Mouse (Mus musculus): Measurements from ENCODE around the gene Epha3. TPM values are rescaled to one million over a fixed set of nuclear protein-coding genes. Genes with fewer than 3 reads are reported as not detected.

Gene Epha3
- polyA plus RNA-seq, 1 experiment from 2014 or later = 86.8 TPM

DNA sequence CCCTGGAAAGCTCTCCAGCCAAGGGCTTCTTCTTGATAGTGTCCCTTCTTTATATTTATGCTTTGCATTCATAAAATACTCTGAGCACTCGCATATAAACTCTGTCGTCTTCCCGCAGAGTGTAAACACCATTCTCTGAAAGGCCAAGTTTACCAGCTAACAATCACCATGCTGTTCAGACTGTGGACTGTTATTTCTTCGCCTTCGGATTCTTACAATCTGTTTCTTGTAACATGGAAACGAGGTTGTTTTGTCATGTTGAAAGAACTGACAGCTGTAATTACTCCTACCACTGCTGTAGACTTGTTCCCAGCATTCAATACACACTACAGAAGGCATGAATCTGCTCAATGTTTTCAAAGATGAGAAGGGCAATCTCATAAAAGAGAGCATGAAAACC lies 46.4 kb downstream of the Epha3 start:
- Histone ChIP-seq H3K4me3 (replicated peaks) (no peak overlapping the region), H3K4me2 (peak overlapping the region; percentile 3; the same call in 1 of the 2 replicates), H3K9ac (no peak overlapping the region), H3K4me1 (peaks cover 15% of the 10 kb centered on the region), H3K27ac (peak overlapping the region; percentile 69), H3K36me3 (replicated peaks) (no peaks in the 10 kb centered on the region), H3K27me3 (no peaks in the 10 kb centered on the region), H3K9me3 (no peaks in the 10 kb centered on the region)
- WGBS = 21% methylated on average over 6 of the region's 6 CpGs
- peak; percentile 65; the same call in 1 of the 2 replicates for ATAC-seq (ENCODE audit: low FRiP score)

DNA sequence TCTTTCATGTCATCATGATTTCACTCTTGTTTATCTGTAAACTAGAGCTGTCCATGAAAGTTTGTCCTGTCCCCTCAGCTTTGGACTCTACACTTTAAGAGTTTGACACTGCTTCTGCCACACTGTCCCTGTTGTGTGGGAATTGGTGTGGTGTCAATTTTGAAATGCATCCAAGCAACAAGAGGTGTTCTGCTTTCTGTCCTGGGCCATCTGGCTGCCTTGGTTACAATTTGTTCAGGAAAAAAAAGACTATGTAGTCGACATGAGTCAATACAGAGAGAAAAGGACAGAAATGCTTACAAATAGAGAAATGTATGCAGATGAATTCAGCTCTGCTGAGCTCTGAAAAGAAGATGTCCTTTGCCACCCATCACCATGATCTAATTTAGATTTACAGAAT lies 47.3 kb downstream of the Epha3 start:
- no peak overlapping the region for H3K4me3 ChIP-seq (replicated peaks)
- no peaks in the 10 kb centered on the region for H3K36me3 ChIP-seq (replicated peaks)
- WGBS = 27% methylated on average over 1 of the region's 1 CpGs
- peaks cover 12% of the 10 kb centered on the region for H3K4me1 ChIP-seq
- no peak for ATAC-seq (ENCODE audit: low FRiP score)
- H3K27me3 ChIP-seq = no peaks in the 10 kb centered on the region
- no peaks in the 10 kb centered on the region for H3K9me3 ChIP-seq
- no peak overlapping the region for H3K9ac ChIP-seq
- no peak overlapping the region for H3K4me2 ChIP-seq
- H3K27ac ChIP-seq = peak overlapping the region; percentile 63; the same call in 1 of the 2 replicates

DNA sequence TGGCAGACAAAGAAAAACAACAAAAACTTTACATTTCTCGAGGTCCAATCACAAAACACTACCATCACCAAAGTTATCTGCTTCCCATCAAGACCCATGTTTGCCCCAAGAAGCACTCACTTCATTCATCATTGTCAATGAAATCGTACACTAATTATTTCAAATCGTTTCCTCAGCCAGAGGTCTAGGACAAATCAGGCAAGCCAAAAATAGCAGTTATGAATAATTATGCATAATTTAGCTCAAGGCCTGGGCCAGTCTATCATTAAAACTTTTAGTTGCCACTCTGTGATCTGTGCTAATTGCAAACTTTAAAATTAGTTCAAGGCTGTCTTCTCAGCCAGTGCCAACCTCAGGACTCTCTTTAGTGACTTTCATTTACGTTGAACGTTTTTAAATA lies 54.1 kb downstream of the Epha3 start:
- Histone ChIP-seq H3K9ac (no peak overlapping the region), H3K4me1 (peaks cover 15% of the 10 kb centered on the region), H3K36me3 (replicated peaks) (no peaks in the 10 kb centered on the region), H3K27ac (no peak overlapping the region), H3K4me2 (no peak overlapping the region), H3K9me3 (no peaks in the 10 kb centered on the region), H3K4me3 (replicated peaks) (no peak overlapping the region), H3K27me3 (no peaks in the 10 kb centered on the region)
- no peak for ATAC-seq (ENCODE audit: low FRiP score)
- WGBS = 41% methylated on average over 5 of the region's 5 CpGs

DNA sequence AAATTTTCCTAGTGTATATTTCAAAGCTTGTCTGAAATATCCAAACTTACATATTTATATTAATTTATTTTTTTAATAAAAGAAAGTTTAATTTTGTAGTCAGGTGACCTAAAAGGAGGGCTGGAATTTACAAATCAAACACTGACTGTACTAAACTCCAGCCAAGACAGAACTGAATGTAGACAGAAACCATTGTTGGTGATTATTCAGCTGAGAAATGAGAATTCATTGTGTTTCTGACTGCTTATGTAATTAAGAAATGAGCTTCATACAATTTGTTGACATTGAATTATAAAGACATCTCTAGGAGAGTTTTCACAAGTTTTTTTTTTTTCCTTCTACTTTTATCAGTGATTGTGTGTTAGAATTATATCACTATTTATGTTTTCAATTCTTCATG lies 55.0 kb downstream of the Epha3 start:
- Histone ChIP-seq H3K9ac (no peak overlapping the region), H3K36me3 (replicated peaks) (no peaks in the 10 kb centered on the region), H3K27ac (no peak overlapping the region), H3K4me3 (replicated peaks) (no peak overlapping the region), H3K4me2 (no peak overlapping the region), H3K9me3 (no peaks in the 10 kb centered on the region), H3K27me3 (no peaks in the 10 kb centered on the region), H3K4me1 (peaks cover 15% of the 10 kb centered on the region)
- ATAC-seq (ENCODE audit: low FRiP score) = no peak

DNA sequence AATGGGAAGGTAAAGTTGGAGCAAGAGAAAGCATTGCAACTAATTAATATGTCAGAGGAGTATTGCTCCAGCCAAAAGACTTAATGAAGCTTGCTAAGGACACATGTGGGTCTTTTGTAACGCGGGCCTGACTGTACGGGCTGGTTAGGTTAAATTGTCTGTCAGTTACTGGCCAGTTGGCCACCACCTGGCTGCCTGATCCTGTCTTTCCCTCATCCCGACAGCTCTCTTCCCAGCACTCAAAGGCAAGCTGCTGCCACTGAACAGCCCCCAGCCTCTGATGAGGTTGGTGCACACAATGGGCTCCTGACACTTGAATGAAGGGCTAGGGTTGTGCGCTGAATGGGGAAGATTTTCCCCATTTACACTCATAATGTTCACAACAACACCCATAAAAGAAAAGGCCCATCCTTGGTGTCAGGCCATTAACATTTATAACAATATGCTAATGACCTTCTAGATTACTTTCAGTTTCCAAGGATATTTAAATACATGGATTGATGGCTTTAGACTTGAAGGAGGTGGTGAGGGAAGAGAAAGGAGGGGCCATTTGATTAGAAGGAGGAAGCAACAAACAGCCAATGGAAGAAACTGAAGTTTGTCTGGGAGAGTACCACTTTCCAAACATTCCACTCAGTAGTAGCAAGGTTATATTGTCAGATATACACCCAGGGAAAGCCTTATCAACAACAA lies 57.4 kb downstream of the Epha3 start:
- WGBS = 16% methylated on average over 5 of the region's 5 CpGs
- Histone ChIP-seq H3K4me2 (0 out of 2 replicates have a peak overlapping the region, but pooled peaks have one; percentile 13), H3K4me3 (replicated peaks) (no peak overlapping the region), H3K27me3 (no peaks in the 10 kb centered on the region), H3K36me3 (replicated peaks) (no peaks in the 10 kb centered on the region), H3K4me1 (peaks cover 15% of the 10 kb centered on the region), H3K27ac (peak overlapping the region; percentile 75), H3K9ac (0 out of 2 replicates have a peak overlapping the region, but pooled peaks have one; percentile 21), H3K9me3 (no peaks in the 10 kb centered on the region)
- ATAC-seq (ENCODE audit: low FRiP score) = peak; percentile 97

DNA sequence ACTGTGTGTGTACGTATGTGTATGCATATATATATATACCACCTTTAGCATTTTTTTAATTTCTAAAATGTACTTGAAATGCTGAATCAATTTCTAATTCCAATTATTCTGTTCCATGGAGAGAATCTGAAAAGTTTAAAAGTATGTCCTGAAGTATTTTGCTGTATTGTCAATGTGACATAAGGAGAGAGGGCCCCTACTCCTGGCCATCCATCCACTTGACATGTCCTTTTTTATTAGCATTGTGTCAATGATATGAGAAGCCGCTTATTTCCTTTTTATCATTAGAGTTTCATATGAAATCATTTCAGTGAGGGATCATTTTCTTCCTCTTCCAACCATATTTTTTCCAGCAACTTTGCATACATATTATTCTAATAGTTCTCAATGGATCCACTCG lies 58.0 kb downstream of the Epha3 start:
- H3K27ac ChIP-seq = peak overlapping the region; percentile 75
- ATAC-seq (ENCODE audit: low FRiP score) = peak; percentile 7; the same call in 1 of the 2 replicates

DNA sequence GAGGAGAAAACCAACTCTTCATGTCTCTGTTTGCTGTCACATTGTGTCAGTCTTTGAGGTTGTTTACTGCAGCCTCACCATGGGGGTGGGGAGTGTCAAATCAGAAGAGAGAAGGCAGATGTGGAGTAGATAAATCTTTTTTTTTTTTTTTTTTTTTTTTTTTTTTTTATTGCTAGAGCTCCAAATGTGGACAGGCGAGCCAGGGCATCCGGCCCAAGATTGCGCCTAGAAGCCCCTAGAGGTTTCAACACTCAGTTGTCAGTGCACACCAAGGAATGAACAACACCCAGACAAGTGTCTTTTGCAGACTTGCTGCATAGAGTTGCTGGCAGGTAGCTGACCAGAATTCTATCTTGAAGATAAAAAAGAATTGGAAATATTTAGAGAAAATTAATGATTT lies 62.5 kb downstream of the Epha3 start:
- Histone ChIP-seq H3K36me3 (replicated peaks) (no peaks in the 10 kb centered on the region), H3K27me3 (no peaks in the 10 kb centered on the region), H3K4me2 (no peak overlapping the region), H3K27ac (no peak overlapping the region), H3K9me3 (no peaks in the 10 kb centered on the region), H3K4me3 (replicated peaks) (no peak overlapping the region), H3K9ac (no peak overlapping the region), H3K4me1 (peaks cover 5% of the 10 kb centered on the region)
- no peak for ATAC-seq (ENCODE audit: low FRiP score)
- WGBS = 82% methylated on average over 3 of the region's 3 CpGs

More for the DNA sequence above, 58.0 kb downstream of the Epha3 start:
- Histone ChIP-seq H3K9me3 (no peaks in the 10 kb centered on the region), H3K4me3 (replicated peaks) (no peak overlapping the region), H3K9ac (no peak overlapping the region), H3K4me1 (peaks cover 15% of the 10 kb centered on the region), H3K4me2 (0 out of 2 replicates have a peak overlapping the region, but pooled peaks have one; percentile 13), H3K36me3 (replicated peaks) (no peaks in the 10 kb centered on the region), H3K27me3 (no peaks in the 10 kb centered on the region)
- WGBS = 38% methylated on average over 3 of the region's 3 CpGs

DNA sequence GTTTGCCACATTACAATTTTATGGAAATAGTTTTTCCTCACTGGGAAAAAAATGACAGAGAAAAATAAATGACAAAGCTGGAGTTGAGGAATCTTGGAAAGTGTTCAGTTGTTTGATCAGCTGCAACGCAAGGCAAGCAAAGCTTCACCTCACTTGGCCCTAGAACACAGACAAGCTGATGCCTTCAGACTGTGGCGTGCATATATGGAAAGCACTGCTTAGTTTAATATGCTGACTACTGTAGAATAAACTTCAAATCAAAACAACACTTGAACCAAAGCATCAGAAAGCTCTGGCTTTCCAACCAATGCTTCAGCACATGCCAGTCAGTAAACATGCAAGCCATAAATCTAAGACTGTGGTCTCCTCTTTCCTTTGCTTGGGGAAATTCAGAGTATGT lies 65.6 kb downstream of the Epha3 start:
- no peak for ATAC-seq (ENCODE audit: low FRiP score)
- Histone ChIP-seq H3K4me2 (no peak overlapping the region), H3K4me3 (replicated peaks) (no peak overlapping the region), H3K36me3 (replicated peaks) (no peaks in the 10 kb centered on the region), H3K27me3 (no peaks in the 10 kb centered on the region), H3K9me3 (no peaks in the 10 kb centered on the region), H3K9ac (no peak overlapping the region), H3K4me1 (no peaks in the 10 kb centered on the region; the same call in 1 of the 2 replicates), H3K27ac (no peak overlapping the region)
- WGBS = 85% methylated on average over 2 of the region's 2 CpGs

DNA sequence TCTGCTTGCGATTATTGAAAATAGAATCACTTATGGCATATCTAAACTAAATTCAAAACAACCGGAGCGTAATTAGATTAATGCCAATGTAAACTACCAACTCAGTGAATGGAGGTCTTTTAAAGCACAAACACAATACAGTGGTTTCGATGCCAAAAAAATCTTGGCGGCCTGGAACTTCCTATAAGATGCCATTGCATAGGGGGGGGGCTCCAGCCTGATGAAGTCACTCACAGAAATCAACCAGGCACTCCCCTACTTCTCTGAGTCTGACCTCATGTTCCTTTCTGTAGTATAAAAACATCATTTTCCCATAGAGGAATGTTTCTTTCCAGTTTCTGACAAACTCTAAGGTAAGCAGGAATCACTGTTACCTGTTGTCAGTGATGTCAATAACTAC lies 69.7 kb downstream of the Epha3 start:
- Histone ChIP-seq H3K4me3 (replicated peaks) (no peak overlapping the region), H3K9ac (no peak overlapping the region), H3K9me3 (no peaks in the 10 kb centered on the region), H3K27ac (no peak overlapping the region), H3K36me3 (replicated peaks) (no peaks in the 10 kb centered on the region), H3K4me2 (no peak overlapping the region), H3K27me3 (no peaks in the 10 kb centered on the region), H3K4me1 (peaks cover 3% of the 10 kb centered on the region; the same call in 1 of the 2 replicates)
- 81% methylated on average over 5 of the region's 5 CpGs for WGBS
- no peak for ATAC-seq (ENCODE audit: low FRiP score)

DNA sequence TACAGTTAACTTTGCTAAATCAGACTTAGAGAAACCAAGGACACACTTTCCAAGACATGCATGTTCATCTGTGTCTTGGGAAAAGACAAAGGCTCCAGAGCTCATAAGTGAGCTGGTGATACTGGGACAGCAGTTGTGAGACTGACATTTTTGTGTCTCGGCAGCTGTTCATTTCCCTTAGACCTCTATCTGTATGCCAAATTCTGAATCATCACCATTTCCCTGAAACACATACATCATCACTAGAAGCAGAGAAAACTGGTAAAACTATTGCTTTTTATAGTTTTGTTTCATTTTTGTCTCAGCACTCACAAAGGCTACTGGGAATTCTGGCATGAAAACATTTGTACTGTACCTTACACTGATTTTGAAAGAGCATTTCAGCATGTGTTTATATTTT lies 70.2 kb downstream of the Epha3 start:
- 89% methylated on average over 1 of the region's 1 CpGs for WGBS
- ATAC-seq (ENCODE audit: low FRiP score) = no peak
- Histone ChIP-seq H3K27ac (no peak overlapping the region), H3K9me3 (no peaks in the 10 kb centered on the region), H3K4me3 (replicated peaks) (no peak overlapping the region), H3K4me2 (no peak overlapping the region), H3K27me3 (no peaks in the 10 kb centered on the region), H3K36me3 (replicated peaks) (no peaks in the 10 kb centered on the region), H3K4me1 (0 out of 2 replicates have a peak, but pooled peaks cover 3% of the 10 kb centered on the region), H3K9ac (no peak overlapping the region)

DNA sequence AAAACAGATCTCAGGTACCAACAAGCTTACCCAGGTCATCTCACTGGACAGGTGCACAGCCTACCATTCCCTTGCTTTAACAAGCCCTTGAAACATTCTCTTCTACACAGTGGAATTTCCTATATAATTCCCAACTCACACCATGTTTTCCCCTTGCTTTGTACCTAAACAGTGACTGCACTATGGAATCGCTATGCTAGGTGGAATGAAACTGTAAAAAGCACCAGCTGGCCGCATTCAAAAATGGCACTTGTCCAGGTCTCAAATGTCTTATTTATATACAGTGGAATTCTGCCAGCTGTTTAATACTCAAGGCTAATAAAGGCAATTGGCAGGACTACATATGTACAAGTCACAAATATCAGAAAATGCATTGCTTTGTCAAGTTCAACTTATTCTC lies 71.9 kb downstream of the Epha3 start:
- WGBS = 78% methylated on average over 2 of the region's 2 CpGs
- Histone ChIP-seq H3K9ac (no peak overlapping the region), H3K36me3 (replicated peaks) (no peaks in the 10 kb centered on the region), H3K4me1 (0 out of 2 replicates have a peak, but pooled peaks cover 3% of the 10 kb centered on the region), H3K9me3 (no peaks in the 10 kb centered on the region), H3K4me3 (replicated peaks) (no peak overlapping the region), H3K27ac (no peak overlapping the region), H3K27me3 (no peaks in the 10 kb centered on the region), H3K4me2 (no peak overlapping the region)
- ATAC-seq (ENCODE audit: low FRiP score) = no peak

DNA sequence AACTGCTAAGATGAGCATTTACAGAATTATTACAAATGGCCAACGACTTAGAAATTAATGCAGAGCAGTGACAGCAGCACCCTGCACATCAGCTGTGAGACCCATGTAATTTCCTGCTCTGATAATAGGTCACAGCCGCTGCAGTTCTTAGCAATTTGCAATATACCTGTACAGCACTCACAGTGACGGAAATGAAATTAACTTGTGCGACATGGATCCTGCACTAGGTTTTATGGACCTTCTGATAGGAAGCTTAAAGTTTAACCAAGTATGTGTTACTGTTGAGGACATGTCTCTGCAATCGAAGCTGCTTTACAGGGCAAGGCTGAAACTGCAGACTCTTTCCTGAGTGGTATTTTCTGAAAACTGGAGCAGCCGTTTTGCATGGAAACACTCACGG lies 80.4 kb downstream of the Epha3 start:
- Histone ChIP-seq H3K27me3 (no peaks in the 10 kb centered on the region), H3K36me3 (replicated peaks) (no peaks in the 10 kb centered on the region), H3K9ac (no peak overlapping the region), H3K4me2 (no peak overlapping the region), H3K4me1 (no peaks in the 10 kb centered on the region), H3K9me3 (no peaks in the 10 kb centered on the region), H3K27ac (no peak overlapping the region), H3K4me3 (replicated peaks) (no peak overlapping the region)
- ATAC-seq (ENCODE audit: low FRiP score) = no peak
- WGBS = 83% methylated on average over 7 of the region's 7 CpGs

DNA sequence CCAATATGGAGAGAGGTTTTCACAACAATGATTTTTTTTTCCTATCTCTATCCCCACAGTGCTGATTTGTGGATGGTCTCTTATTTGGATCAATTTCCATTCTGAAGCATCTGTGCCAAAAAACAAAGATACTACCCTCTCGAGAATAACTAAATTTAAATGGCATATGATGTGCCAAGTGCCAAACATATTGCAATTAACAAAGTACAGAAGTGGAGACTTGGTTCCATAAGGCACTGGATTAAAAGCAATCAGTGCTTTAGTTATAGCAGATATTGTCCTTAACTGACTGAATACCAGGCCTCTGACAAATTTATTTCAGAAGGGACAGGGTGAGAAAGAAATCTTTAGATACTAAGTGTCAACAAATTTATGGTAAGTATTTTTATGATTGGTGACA lies 81.9 kb downstream of the Epha3 start:
- Histone ChIP-seq H3K27ac (no peak overlapping the region), H3K27me3 (no peaks in the 10 kb centered on the region), H3K9me3 (no peaks in the 10 kb centered on the region), H3K4me2 (no peak overlapping the region), H3K4me3 (replicated peaks) (no peak overlapping the region), H3K36me3 (replicated peaks) (no peaks in the 10 kb centered on the region), H3K4me1 (no peaks in the 10 kb centered on the region), H3K9ac (no peak overlapping the region)
- 72% methylated on average over 1 of the region's 1 CpGs for WGBS
- ATAC-seq (ENCODE audit: low FRiP score) = no peak

Data from forebrain, embryonic 12.5 days (tissue).